Mouse (Mus musculus) kidney, postnatal 4 days (tissue): ENCODE measurements around the gene Rbm26.

Source experiments
- DNase-seq, 2 experiments: peaks; one replicate each; pipeline ENCODE4 v3.0.0; 2021; ENCODE audit warnings: mixed read lengths in 2 of 2

Rbm26 gene

GRCm38 (mm10) chr14:105177238-105177693 is at the start of gene Rbm26:
Gene Rbm26, minus strand, starts transcription at chr14:105177327.
- DNase-seq: peak; percentile 98

GRCm38 (mm10) chr14:105225790-105226189 is 48.7 kb upstream of the Rbm26 start:
- no peak for DNase-seq

GRCm38 (mm10) chr14:105222240-105222639 is 45.1 kb upstream of the Rbm26 start:
- no peak for DNase-seq

- no peak for DNase-seq
Measured at GRCm38 (mm10) chr14:105219525-105220376, 42.6 kb upstream of the Rbm26 start.

GRCm38 (mm10) chr14:105198401-105198800 is 21.3 kb upstream of the Rbm26 start:
- no peak for DNase-seq

- no peak for DNase-seq
Measured at GRCm38 (mm10) chr14:105194682-105195081, 17.6 kb upstream of the Rbm26 start.

- DNase-seq: peak in 1 of 2 experiments; percentile 10
Measured at GRCm38 (mm10) chr14:105184866-105185265, 7.7 kb upstream of the Rbm26 start.

GRCm38 (mm10) chr14:105182786-105183185 is 5.7 kb upstream of the Rbm26 start:
- no peak for DNase-seq

- no peak for DNase-seq
Measured at GRCm38 (mm10) chr14:105179733-105180132, 2.6 kb upstream of the Rbm26 start.

- DNase-seq: no peak
Measured at GRCm38 (mm10) chr14:105178996-105179395, 1.9 kb upstream of the Rbm26 start.

- DNase-seq: peak in 1 of 2 experiments; percentile 50
Measured at GRCm38 (mm10) chr14:105176381-105177168, 552 bp downstream of the Rbm26 start.

- no peak for DNase-seq
Measured at GRCm38 (mm10) chr14:105167181-105167580, 9.9 kb downstream of the Rbm26 start.

- no peak for DNase-seq
Measured at GRCm38 (mm10) chr14:105164793-105165192, 12.3 kb downstream of the Rbm26 start.

- DNase-seq: no peak
Measured at GRCm38 (mm10) chr14:105161334-105161733, 15.8 kb downstream of the Rbm26 start.

- no peak for DNase-seq
Measured at GRCm38 (mm10) chr14:105158526-105158925, 18.6 kb downstream of the Rbm26 start.

- no peak for DNase-seq
Measured at GRCm38 (mm10) chr14:105134076-105134475, 43.1 kb downstream of the Rbm26 start.

- DNase-seq: no peak
Measured at GRCm38 (mm10) chr14:105127715-105128385, 49.3 kb downstream of the Rbm26 start.

- peak; percentile 8 to 24 for DNase-seq
Measured at GRCm38 (mm10) chr14:105124513-105124912, 52.6 kb downstream of the Rbm26 start.

GRCm38 (mm10) chr14:105115402-105115801 is 61.7 kb downstream of the Rbm26 start:
- DNase-seq: no peak

- DNase-seq: no peak
Measured at GRCm38 (mm10) chr14:105106252-105106651, 70.9 kb downstream of the Rbm26 start.

- DNase-seq: no peak
Measured at GRCm38 (mm10) chr14:105098861-105099260, 78.3 kb downstream of the Rbm26 start.

- DNase-seq: no peak
Measured at GRCm38 (mm10) chr14:105096221-105096620, 80.9 kb downstream of the Rbm26 start.

- no peak for DNase-seq
Measured at GRCm38 (mm10) chr14:105087001-105087400, 90.1 kb downstream of the Rbm26 start.
